Mouse (Mus musculus) MEL (cell line): ENCODE measurements at regions not wholly inside any gene's neighbourhood (a gene's known extent, or its start where the extent isn't known, plus 50 kb on each side); places are given as distances from the start of the nearest gene placed in this dataset.

Source experiments
- CHD2 ChIP-seq: IDR thresholded peaks from 2 replicates; pipeline ENCODE4 v1.6.1; 2011; ENCODE audit warnings: low read length, improper control_type of control experiment
- CTCF ChIP-seq, 3 experiments: IDR thresholded peaks in 2 of 3; conservative IDR thresholded peaks in 1 of 3; 2 replicates each; pipeline ENCODE4 v1.5.1; 2011 to 2012; ENCODE audit warnings: low read length in 3 of 3, low read depth in 2 of 3, mild to moderate bottlenecking in 2 of 3, improper control_type of control experiment in 1 of 3, inconsistent platforms in 1 of 3, mixed read lengths in 1 of 3, moderate library complexity in 1 of 3; ENCODE audit not compliant: control insufficient read depth in 1 of 3, insufficient read depth in 1 of 3, poor library complexity in 1 of 3, severe bottlenecking in 1 of 3
- E2F4 ChIP-seq: IDR thresholded peaks from 2 replicates; pipeline ENCODE4 v1.6.1; 2011; ENCODE audit warnings: low read depth, low read length, improper control_type of control experiment, borderline replicate concordance
- ETS1 ChIP-seq: IDR thresholded peaks from 2 replicates; pipeline ENCODE4 v1.6.1; 2012; ENCODE audit warnings: low read depth, mild to moderate bottlenecking, inconsistent platforms, low read length, improper control_type of control experiment, moderate library complexity
- TCF12 ChIP-seq: IDR thresholded peaks from 2 replicates; pipeline ENCODE4 v1.6.1; 2014; ENCODE audit warnings: low read depth, mild to moderate bottlenecking, inconsistent platforms, low read length, improper control_type of control experiment, moderate library complexity
- USF2 ChIP-seq, 2 experiments: IDR thresholded peaks; 2 replicates each; pipeline ENCODE4 v1.6.1; 2011 to 2012; ENCODE audit warnings: improper control_type of control experiment in 2 of 2, low read length in 2 of 2, borderline replicate concordance in 1 of 2, inconsistent platforms in 1 of 2, low read depth in 1 of 2, mild to moderate bottlenecking in 1 of 2; ENCODE audit not compliant: insufficient read depth in 1 of 2
- ZNF384 ChIP-seq: IDR thresholded peaks from 2 replicates; pipeline ENCODE4 v1.6.1; 2012; ENCODE audit warnings: low read depth, mild to moderate bottlenecking, inconsistent platforms, low read length, improper control_type of control experiment

- TF ChIP-seq ETS1 (no peak), E2F4 (no peak), CHD2 (no peak), CTCF (IDR thresholded peaks at IDR 0.05 in 2 of 3, conservative IDR thresholded peaks at IDR 0.05 in 1 of 3; ENCODE audit: control insufficient read depth in 1 of 3, insufficient read depth in 1 of 3, low read depth in 2 of 3, low read length in 3 of 3, poor library complexity in 1 of 3, severe bottlenecking in 1 of 3) (no peak), USF2 (IDR thresholded peaks at IDR 0.05; ENCODE audit: borderline replicate concordance in 1 of 2, insufficient read depth in 1 of 2, low read depth in 1 of 2, low read length in 2 of 2) (no peak), TCF12 (no peak), ZNF384 (no peak)
These were observed 259.3 kb downstream of the Med10 start for GRCm38 (mm10) chr13:70061363-70061945.
